Mouse (Mus musculus) layer of hippocampus, adult 11-12 months (tissue): ENCODE data around the gene Rmnd5b.
A peak's percentile ranks its signal among the peaks of the same experiment; 100 is the strongest.

Experiments used
- DNase-seq: peaks from one replicate; pipeline ENCODE4 v3.0.0; 2022; ENCODE audit warnings: low spot score

Rmnd5b gene

DNA sequence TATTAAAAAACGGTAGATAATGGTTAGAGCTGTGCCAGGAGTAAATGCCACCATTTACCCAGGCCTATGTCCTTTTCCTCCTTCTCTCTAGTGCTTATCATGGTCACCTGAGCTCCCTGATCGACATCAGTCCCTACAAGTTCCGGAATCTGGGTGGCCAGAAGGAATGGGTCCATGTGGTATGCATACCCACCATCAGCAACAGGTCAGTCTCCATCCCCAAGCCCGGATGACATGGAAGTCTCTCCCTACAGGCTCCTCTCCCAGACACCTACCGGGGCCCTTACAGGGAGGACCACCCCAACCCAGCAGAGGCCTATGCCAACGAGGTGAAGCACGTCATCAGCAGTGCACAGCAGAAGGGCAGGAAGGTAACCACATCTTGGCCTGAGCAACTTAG, 43.8 kb downstream of the Rmnd5b start:
- DNase-seq: no peak

DNA sequence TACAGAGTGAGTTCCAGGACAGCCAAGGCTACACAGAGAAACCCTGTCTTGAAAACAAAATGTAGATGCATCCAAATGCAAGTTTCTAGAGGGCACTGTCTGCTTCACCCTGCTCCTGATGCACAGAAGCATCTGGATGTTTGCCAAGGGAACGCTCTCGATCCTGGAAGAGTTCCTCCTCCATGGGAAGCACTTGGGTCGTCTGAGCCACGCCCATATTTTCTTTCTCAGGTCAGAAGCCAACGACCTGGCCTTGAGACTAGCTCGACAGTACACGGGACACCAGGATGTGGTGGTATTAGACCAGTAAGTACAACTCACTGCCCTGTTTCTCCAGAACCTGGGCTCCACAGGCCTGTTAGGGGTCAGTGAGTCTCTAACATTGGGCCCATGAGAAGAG, 44.5 kb downstream of the Rmnd5b start:
- DNase-seq: no peak

DNA sequence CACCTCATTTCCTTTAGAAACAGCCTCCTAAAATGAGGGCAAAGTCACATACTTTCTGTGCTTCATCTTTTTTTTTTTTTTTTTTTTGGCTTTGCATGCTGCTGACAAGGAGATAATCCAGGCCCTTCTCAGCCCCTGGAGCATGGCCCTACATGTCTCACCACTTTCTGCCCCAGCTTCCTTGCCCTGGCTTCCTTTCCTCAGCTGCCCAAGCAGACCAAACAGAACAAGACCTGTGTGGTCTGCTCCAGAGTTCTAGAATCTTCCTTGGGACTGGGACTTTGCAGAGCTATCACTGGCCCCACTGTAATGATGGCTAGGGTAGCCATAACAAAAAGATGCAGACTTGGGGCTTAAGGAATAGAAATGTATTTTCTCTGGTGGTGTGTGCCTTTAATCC, 45.7 kb downstream of the Rmnd5b start:
- DNase-seq: no peak

DNA sequence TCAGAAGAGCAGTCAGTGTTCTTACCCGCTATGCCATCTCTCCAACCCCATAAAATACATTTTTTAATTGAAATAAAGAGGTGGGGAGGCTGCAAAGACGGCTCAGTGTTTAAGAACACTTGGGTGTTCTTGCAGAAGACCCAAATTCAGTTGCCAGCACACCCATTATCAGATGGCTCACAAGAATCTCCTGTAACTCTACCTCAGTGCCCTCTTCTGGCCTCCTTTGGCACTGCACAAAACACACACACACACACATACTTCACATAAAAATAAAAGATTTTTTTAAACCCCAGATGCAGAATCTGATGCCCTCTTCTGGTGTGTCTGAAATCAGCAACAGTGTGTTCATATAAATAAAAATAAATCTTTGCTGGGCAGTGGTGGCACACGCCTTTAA, 46.9 kb downstream of the Rmnd5b start:
- no peak for DNase-seq

DNA sequence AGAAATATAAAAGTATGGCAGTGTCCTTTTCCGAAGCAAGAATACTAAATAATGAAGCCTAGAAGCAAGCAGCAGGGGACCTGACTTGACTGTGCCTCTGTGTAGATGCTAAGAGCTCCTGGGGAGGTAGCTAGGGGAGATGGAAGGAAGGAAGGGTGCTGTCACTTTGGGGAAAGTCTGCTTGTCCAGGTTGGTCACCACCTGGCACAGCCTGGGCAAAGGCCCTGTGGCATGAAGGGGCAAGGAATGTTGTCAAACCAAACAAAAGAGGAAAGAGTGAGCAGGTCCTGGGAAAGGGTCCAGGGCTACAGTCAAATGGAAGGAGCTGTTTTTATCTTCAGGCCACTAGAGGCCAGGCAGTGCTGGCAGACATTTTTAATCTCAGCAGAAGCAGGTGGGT, 48.6 kb downstream of the Rmnd5b start:
- no peak for DNase-seq

DNA sequence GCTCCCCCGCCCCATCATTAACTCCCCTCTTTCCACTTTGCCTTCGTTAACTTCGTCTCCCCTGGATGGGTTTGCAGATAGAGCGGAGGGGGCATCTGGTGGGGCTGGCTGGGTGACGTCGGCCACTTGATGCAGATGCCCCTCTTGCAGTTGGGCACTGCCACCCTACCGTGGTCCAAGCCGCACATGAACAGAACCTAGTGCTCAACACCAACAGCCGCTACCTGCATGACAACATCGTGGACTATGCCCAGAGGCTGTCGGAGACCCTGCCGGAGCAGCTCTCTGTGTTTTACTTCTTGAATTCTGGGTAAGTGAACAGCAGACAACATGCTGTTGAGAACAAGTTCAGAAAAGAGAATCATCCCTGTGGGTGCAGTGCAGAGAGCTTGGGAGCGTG, 49.3 kb downstream of the Rmnd5b start:
- no peak for DNase-seq

DNA sequence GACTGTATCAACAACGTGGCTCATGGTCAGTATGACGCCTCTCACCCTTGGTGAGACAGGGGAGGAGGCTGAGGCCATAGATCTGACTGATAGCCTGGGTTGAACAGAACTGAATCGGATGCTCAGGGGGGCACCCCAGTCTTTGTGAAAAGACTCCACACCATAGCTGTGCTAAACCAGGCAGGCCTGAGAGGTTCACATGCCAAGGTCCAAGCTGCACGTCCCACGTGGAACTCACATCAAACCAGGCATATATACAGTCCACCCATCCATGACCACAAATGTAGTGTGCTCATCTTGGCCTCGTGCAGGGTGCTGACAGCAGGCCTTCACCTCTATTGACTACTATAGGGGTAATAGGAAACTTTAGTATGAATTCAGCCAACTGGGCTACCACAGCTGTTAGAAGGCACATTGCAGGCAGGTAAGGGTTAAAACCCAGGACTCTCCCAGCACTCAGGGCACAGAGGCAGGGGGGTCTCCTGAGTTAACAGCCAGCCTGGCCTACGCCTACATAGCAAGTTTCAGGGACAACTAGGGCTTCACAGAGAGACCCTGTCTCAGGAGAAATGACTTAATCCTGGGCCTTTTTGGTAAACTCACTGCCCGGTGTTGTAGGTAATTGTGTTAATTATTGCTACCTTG, 50.0 kb downstream of the Rmnd5b start:
- DNase-seq: no peak

DNA sequence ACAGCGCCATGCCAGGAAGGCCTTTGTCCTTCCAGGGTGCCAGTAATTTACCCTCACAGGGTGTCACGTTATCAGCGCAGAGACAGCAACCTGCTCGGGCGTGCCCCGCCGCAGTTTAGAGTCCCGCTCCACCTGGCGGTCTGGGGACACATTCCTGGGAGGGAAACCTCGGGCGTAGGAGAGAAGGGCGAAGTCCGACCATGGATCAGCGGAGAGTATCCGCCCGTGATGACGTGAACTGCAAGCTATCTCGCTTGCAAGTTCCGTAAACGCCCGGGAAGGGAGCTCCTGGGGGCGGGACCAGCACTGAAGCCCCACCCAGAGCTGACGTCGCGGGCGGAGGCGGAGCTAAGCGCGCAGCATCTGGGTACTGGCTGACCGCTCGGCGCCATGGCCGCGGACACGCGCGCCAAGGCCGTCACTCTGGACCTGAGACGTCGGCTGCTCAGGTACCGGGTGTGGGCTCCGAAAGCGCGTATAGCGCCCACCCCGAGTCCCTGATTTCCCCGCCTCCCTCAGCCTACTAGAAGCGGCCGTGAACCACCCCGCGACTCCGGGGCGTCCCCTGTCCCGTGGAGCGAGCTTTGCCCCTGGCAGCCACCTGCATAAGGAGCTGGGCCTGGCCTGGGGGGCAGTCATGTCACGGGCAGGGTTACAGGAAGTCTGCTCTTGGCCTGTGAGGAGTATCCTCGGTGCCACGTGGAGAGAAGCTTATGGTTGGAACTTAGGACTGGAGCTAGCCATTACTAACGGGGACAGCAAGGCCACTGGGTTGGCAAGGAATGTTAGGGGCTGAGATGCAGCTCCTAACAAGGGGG, 51.1 kb downstream of the Rmnd5b start, which contains the start of gene Phykpl:
Gene Phykpl, plus strand, starts transcription at position 327 of the 818 bp plus-strand sequence.
- peak; percentile 95 for DNase-seq

DNA sequence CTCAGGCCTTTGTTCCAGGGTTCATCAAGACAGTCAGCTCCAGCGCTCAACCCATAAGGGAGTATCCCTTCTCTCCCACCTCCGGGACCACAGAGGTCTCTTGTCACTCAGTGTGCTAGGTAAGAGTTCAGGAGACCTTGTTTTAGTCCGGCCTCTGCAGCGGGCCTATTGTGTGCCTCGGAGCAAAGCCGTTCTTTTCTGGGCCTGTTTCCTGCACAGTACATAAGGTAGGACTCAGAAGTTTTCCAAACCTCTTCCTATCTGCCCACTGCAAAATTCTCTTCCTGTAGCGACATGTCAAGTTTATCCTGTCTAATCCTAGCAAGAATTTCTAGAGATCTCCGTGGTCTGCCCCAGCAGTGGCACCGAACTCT, 51.7 kb downstream of the Rmnd5b start:
- no peak for DNase-seq

DNA sequence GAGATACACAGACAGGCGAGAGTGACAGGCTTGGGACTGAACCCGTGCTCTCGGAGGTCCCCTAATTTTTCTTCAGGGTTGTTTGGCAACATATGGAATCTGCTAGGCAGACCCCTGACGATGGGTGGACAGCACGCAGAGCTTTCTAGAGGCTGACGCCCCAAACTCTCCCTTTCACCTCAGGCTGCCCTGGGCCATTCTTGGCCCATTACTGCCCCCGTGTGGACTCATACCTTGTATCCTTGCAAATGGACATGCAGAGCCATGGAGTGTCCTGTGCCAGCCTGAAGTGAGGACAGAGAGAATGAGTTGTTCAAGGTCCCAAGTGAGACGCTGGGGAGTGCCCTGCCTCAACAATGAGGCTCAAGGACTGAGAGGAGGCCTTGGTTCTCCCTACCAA, 53.0 kb downstream of the Rmnd5b start:
- DNase-seq: peak; percentile 71

DNA sequence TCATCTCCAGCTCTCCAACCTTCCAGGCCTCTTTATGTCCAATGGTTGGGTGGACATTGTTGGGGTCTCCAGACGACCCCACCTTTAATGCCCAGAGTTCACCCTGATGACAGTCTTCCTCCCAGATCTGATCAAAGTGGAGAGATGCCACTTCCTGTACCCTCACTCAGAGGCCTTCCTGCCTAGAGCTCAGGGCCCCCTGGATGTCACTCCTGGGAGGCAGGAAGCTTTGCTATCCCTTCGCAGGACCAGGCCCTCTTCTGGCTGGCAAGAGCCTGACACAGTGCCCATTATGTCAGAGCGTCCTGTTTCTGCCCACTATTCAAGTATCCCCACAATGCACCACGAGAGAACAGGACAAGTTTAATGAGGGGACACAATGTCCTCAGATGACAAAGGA, 56.7 kb downstream of the Rmnd5b start:
- DNase-seq: no peak

DNA sequence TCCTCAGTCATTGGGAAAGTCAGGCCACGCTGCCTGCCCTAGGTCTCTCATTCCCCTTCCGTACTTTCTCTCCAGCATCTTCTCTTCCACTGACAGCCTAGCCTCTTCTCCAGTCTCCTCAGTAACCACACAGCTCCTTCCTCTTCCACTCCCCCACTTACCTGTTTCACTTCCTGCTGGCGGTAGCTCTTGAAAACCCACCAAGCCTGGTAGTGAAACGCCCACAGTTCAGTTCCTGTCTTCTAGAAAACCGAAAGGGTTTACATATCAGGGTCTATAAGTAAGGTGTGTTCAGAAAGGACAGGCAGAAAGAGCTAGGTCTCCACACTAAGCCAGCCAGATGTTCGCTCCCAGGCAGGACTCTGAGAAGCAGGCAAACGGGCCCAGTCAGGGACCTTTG, 58.1 kb downstream of the Rmnd5b start:
- no peak for DNase-seq

DNA sequence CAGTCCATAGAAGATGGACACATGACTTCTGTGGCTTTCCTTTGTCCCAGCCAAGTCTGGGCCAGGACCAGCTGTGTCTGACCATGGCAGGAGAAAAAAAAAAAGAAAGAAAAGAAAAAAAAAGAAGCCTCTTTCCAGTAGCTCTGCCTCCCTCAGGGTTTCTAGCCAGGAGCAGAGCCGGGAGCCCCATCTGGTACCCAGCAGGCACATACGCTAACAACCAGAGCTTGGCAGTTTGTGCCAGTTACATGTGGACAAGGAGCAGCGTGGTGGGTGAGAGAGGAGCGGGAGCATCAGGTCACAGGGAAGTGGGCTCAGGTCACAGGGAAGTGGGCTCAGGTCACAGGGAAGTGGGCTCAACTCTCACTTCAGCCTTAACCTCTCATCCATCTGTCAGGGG, 59.2 kb downstream of the Rmnd5b start:
- peak; percentile 36 for DNase-seq
